Mouse (Mus musculus) limb, embryonic 14.5 days (tissue): ENCODE results near the gene Gfer. TPM values are rescaled to one million over a fixed set of nuclear protein-coding genes. Genes with fewer than 3 reads are reported as not detected.

Source experiments
- ATAC-seq: fragments of 200-750 bp; cut with Nextera tagmentation; 2 replicates; pipeline ENCODE4 v1.8.0; 2017; ENCODE audit warnings: low read depth, moderate number of reproducible peaks, moderate TSS enrichment; ENCODE audit not compliant: low FRiP score
- DNase-seq: peaks from one replicate; pipeline ENCODE4 v3.0.0-alpha.2; 2015; ENCODE audit warnings: low spot score
- H3K27ac ChIP-seq: fragments of 300-500 bp; sonication (generic); replicated peaks from 2 replicates; pipeline ENCODE4 v1.5.1; 2014; ENCODE audit warnings: low read depth, mild to moderate bottlenecking, low read length, moderate library complexity, mixed read lengths
- H3K27me3 ChIP-seq: fragments of 300-500 bp; sonication (generic); 2 replicates; pipeline ENCODE4 v1.6.1; 2014; ENCODE audit warnings: low read length, mixed read lengths; ENCODE audit not compliant: control insufficient read depth, insufficient read depth
- H3K36me3 ChIP-seq: fragments of 300-500 bp; sonication (generic); 2 replicates; pipeline ENCODE4 v1.6.1; 2014; ENCODE audit warnings: mild to moderate bottlenecking, low read length, moderate library complexity, mixed read lengths; ENCODE audit not compliant: control insufficient read depth, insufficient read depth
- H3K4me1 ChIP-seq: fragments of 300-500 bp; sonication (generic); 2 replicates; pipeline ENCODE4 v1.6.1; 2014; ENCODE audit warnings: antibody characterized with exemption, low read length, mixed read lengths; ENCODE audit not compliant: control insufficient read depth, insufficient read depth
- H3K4me2 ChIP-seq: fragments of 300-500 bp; sonication (generic); replicated peaks from 2 replicates; pipeline ENCODE4 v1.6.1; 2014; ENCODE audit warnings: low read depth, mild to moderate bottlenecking, low read length, moderate library complexity; ENCODE audit not compliant: severe bottlenecking
- H3K4me3 ChIP-seq: fragments of 300-500 bp; sonication (generic); replicated peaks from 2 replicates; pipeline ENCODE4 v1.5.1; 2014; ENCODE audit warnings: low read length
- H3K9ac ChIP-seq: fragments of 300-500 bp; sonication (generic); 2 replicates; pipeline ENCODE4 v1.6.1; 2014; ENCODE audit warnings: mild to moderate bottlenecking, low read depth, low read length, moderate library complexity; ENCODE audit not compliant: severe bottlenecking
- H3K9me3 ChIP-seq: fragments of 300-500 bp; sonication (generic); 2 replicates; pipeline ENCODE4 v1.6.1; 2016; ENCODE audit warnings: low read length; ENCODE audit not compliant: control insufficient read depth
- POLR2A ChIP-seq: fragments of 200-500 bp; IDR thresholded peaks from 2 replicates; pipeline ENCODE4 v1.8.0; 2012; ENCODE audit warnings: inconsistent platforms, mild to moderate bottlenecking, moderate library complexity, borderline replicate concordance; ENCODE audit not compliant: insufficient read depth, insufficient read length; ENCODE audit errors: extremely low read depth
- WGBS: fragments of 180-500 bp; shearing (Covaris S2); extraction: QIAGEN DNeasy Blood & Tissue Kit; methylation state at CpG from one replicate; pipeline ENCODE4 v1.1.7; 2014; 5-methylcytosine and 5-hydroxymethylcytosine counted together
- polyA plus RNA-seq, 2 experiments: library from polyadenylated mRNA; depleted of rRNA in 1 of 2; stranded (reverse) in 1 of 2; unstranded in 1 of 2; fragments of >200 nt; fragmentation: Nextera tagmentation in 1 of 2; extraction: Ambion mirVana in 1 of 2; gene quantifications; 2 replicates each; pipeline versions ENCODE4 v1.2.1 to v1.2.3; 2012 to 2014

Gfer gene
- polyA plus RNA-seq, 2 experiments, result 34.2 to 38.6 TPM

DNA sequence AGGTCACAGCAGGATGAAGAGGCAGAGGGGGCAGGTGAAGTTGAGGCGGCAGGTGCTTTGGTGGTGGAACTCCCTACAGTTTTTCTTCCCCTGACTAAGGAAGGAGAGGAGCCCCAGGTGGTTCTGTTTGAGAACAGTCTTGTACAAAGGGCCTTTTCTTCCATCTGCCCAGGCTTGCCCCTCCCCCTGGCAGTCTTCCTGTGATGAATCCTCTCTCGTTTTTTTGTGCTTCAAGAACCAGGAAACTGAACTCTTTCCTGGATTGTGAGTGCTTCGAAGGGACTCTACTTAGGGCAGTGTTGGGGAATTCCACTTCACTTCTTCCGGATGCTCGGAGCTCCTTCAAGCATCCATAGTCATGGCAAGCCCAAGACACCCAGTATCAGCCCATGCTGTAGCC, 2.0 kb upstream of the Gfer start:
- Histone ChIP-seq H3K27me3 (no peaks in the 10 kb centered on the region), H3K36me3 (peaks cover 41% of the 10 kb centered on the region), H3K27ac (no peak overlapping the region), H3K4me3 (no peak overlapping the region), H3K4me1 (peaks cover 9% of the 10 kb centered on the region), H3K9ac (no peak overlapping the region), H3K4me2 (no peak overlapping the region), H3K9me3 (no peaks in the 10 kb centered on the region)
- DNase-seq (no peak), ATAC-seq (no peak)
- TF ChIP-seq POLR2A, result no peak
- WGBS, result 36% methylated on average over 5 of the region's 5 CpGs

DNA sequence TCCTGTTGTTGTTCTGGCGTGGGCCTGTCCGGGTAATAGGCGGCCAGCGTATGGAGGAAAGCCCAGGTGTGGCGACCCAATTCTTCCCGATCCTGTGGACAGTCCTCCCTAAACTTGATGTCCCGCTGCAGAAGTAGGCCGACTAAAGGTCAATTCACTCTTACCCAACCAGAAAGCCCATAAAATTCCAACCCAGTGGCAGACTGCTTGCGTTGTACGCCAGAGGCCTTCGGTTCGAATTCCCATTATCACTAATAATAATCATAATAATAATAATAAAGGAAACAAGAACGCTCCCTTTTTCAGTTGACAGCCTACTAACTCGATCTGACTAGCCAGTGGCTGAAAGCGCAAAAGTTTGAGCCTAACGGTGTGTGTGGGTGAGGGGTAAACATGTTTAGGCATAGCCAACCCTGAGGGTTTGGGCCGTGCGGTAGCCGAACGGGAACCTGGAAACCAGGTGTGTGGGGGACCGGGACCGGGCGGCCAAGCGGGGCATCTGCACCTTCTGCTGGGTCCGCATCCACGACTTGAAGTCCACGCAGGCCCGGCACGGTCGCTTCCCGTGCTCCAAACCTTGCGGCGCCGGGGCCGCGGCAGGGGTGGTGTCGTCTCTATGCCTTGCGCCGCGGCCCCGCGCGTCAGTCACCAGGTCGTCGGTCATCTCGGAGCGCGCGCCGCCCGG, 488 bp downstream of the Gfer start:
- 5% methylated on average over 45 of the region's 51 CpGs for WGBS

DNA sequence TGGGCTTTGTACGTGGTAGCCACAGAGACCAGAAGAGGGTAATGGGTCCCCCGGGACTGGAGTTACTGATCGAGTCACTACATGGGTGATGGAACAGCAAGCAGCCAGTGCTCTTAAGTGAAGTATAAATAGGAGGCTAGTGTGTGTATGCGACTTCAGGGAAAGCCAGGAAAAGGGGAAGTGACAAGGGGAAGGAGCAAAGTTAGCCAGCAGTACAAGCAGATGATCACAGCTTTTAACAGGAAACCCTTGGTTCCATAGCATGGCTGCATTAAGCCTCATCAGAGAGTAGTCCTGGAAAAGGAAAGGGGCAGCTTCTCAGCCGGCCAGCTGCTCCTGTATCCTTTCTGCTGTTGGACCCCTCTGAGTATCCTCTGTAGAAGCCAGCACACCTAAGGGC, 3.6 kb downstream of the Gfer start:
- H3K4me3 ChIP-seq, result no peak overlapping the region
- ATAC-seq (no peak), DNase-seq (no peak)
- no peak for TF ChIP-seq POLR2A
- no peaks in the 10 kb centered on the region for H3K9me3 ChIP-seq
- no peak overlapping the region for H3K4me2 ChIP-seq
- H3K36me3 ChIP-seq, result peaks cover 15% of the 10 kb centered on the region
- 88% methylated on average over 5 of the region's 5 CpGs for WGBS
- no peak overlapping the region for H3K9ac ChIP-seq
- peaks cover 35% of the 10 kb centered on the region for H3K27me3 ChIP-seq
- peaks cover 13% of the 10 kb centered on the region for H3K4me1 ChIP-seq
- H3K27ac ChIP-seq, result no peak overlapping the region

More for the DNA sequence above, 488 bp downstream of the Gfer start:
- H3K4me1 ChIP-seq, result peaks cover 9% of the 10 kb centered on the region
- peak overlapping the region; percentile 79 for H3K27ac ChIP-seq
- H3K36me3 ChIP-seq, result peaks cover 27% of the 10 kb centered on the region
- H3K4me3 ChIP-seq, result peak overlapping the region; percentile 84
- no peak for TF ChIP-seq POLR2A
- peak; percentile 31; the same call in 1 of the 2 replicates for ATAC-seq
- peaks cover 4% of the 10 kb centered on the region; the same call in 1 of the 2 replicates for H3K27me3 ChIP-seq
- H3K9me3 ChIP-seq, result no peaks in the 10 kb centered on the region
- DNase-seq, result no peak
- H3K9ac ChIP-seq, result peak overlapping the region; percentile 77
- H3K4me2 ChIP-seq, result peak overlapping the region; percentile 73

DNA sequence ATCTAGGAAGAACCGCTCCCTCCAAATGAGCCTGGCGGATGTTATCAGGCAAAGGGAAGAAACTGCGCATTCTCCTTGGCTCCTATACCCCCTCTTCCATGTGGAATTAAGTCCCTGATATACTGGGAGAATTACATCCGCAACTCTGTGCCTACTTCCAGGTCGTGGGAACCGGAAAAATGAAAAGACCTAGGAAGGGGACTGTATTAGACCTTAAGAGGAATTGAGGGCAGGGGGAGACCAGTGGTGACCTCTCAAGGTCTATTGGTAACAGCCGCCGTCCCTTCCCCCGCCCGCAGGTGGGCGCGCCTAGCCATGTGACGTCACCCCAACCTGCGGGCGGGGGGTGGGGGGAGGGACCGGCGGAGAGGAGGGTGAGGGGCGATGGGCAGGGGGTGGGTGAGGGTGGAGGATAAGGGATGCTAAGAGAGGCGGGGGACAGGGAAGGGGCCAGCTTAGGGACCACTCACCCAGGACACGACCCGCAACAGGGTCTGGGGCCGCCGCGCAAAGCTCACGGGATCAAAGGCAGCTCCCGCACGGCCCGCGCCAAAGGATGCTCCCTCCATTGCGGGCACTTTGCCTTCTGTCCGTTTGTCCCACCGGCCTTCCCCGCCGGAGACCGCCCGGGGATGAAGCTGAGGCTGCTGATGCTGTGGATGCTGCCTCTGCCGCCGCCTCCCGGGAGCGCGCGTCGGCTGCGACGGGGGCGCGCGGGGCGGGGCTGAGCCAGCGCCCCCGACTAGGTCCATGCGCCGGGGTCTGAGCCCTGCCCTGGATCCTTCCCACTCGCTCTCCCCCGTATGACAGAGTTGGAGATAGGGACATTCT, 6.5 kb downstream of the Gfer start, which contains the start of gene Syngr3:
Gene Syngr3 (minus strand): TSS at position 705 of the 831 bp plus-strand sequence.
- Histone ChIP-seq H3K36me3 (peaks cover 15% of the 10 kb centered on the region), H3K9me3 (no peaks in the 10 kb centered on the region), H3K4me1 (peaks cover 8% of the 10 kb centered on the region), H3K4me3 (peak within 1 kb of the TSS; percentile 65), H3K27ac (no peak within 1 kb of the TSS), H3K27me3 (peaks cover 38% of the 10 kb centered on the region), H3K4me2 (peak within 1 kb of the TSS; percentile 93), H3K9ac (peak within 1 kb of the TSS; percentile 59)
- TF ChIP-seq POLR2A, result no peak
- DNase-seq, result no peak
- peak; percentile 27; the same call in 1 of the 2 replicates for ATAC-seq
- WGBS, result under 1% methylated on average over 48 of the region's 55 CpGs

DNA sequence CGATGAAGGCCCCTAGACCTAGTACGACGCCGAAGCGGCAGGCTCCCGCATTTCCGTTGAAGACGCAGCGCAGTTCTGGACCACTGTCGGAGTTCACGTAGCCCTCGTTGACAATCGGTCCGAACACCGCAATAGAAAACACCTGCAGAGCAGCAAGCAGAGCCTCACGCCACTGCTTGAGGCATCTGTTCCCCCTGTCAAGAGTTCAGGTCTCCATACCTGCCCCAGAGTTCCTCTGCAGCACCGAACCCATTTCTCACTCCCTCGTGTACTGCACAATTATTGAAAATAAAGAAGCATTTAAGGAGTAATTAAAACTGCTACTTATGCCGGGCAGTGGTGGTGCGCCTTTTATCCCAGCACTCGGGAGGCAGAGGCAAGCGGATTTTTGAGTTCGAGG, 8.4 kb downstream of the Gfer start:
- WGBS, result 18% methylated on average over 23 of the region's 23 CpGs
- DNase-seq (no peak), ATAC-seq (no peak)
- H3K27me3 ChIP-seq, result peaks cover 38% of the 10 kb centered on the region
- peaks cover 6% of the 10 kb centered on the region; the same call in 1 of the 2 replicates for H3K36me3 ChIP-seq
- no peak for TF ChIP-seq POLR2A
- peak overlapping the region; percentile 25 for H3K4me3 ChIP-seq
- H3K9me3 ChIP-seq, result no peaks in the 10 kb centered on the region
- H3K9ac ChIP-seq, result peak overlapping the region; percentile 47
- no peak overlapping the region for H3K27ac ChIP-seq
- peak overlapping the region; percentile 45 for H3K4me2 ChIP-seq
- H3K4me1 ChIP-seq, result peaks cover 8% of the 10 kb centered on the region
